Mouse (Mus musculus) urinary bladder, postnatal 14 days (tissue): ENCODE data around the gene Sod1.
"Not testable (repeated sequence)": the region's sequence is repeated elsewhere in the genome, so short reads cannot be mapped to it uniquely, and the experiment has no call there.

Experiments used
- DNase-seq: peaks from one replicate; pipeline ENCODE4 v3.0.0; 2021; ENCODE audit warnings: low spot score

The Sod1 gene

DNA sequence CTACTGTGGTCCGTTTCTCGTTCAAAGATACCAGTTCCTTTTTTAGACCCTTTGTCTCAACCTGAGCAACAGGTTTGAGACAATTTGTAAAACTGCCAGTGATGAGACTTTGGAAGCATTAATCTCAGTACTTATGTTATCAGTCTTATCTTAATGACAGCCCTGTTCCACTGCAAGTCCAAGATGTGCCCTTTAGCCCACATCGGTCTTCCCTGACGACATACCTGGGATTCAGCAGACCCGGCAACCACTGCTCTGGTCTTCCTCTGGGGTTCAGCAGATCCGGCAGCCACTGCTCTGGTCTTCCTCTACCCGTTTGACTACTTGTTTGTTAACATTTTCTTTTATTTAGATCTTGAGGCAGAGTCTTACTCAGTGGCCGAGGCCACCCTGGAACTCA, 8.8 kb upstream of the Sod1 start:
- no peak for DNase-seq

DNA sequence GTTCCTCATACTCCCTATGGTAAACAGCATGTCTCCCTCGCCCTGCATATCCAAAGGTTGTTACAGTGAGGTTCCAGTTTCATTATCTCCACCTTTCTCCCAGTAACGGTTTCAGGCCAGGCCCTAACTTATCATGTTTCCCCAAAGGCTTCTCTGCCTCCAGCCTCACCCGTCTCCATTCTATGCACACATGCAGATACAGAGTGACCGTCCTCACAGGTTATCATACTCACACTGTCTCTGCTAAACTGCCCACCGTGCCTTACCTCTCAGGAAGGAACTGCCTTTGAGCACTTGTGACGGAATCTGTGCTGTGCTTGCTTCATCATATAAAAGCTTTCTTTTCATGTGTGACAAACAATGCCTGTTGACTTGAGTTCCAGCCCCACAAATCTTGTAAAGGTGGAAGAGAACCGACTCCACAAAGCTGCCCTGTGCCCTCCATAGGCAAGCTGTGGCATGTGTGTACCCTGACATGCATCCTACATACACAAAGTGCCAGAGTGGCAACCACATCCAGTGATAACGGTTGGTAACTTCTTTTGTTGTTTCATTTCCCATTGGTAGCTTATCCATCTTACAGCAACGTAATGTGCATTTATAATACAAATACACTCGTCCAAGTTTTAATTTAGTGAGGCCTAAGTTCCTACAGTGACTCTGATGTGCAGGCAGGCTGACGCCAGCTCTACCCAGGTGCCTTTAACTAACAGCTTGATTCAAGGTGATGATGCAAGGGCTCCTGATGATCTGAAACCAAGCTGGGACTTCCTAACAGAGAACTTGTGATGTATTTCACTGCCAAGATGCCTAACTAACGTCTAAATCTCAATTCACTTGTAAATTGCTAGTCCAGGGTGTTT, 6.8 kb upstream of the Sod1 start:
- DNase-seq: no peak

GRCm38 (mm10) chr16:90214731-90215565, 5.6 kb upstream of the Sod1 start:
- DNase-seq: no peak

DNA sequence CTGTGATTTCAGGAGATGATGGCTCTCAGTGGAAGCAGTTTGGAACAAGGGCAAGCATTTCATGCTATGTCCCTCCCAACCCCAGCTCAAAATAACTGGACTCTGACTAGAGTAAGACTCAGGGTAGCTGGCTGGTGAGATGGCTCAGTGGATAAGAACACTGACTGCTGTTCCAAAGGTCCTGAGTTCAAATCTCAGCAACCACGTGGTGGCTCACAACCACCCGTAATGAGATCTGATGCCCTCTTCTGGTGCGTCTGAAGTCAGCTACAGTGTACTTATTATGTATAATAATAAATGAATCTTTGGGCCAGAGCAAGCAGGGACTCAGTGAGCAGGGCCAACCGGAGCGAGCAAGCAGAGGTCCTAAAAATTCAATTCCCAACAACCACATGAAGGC, 4.7 kb upstream of the Sod1 start:
- not testable (repeated sequence) for DNase-seq

- DNase-seq: no peak
Observed at GRCm38 (mm10) chr16:90216414-90216813, 4.1 kb upstream of the Sod1 start.

- no peak for DNase-seq
Observed at GRCm38 (mm10) chr16:90217356-90217755, 3.2 kb upstream of the Sod1 start.

DNA sequence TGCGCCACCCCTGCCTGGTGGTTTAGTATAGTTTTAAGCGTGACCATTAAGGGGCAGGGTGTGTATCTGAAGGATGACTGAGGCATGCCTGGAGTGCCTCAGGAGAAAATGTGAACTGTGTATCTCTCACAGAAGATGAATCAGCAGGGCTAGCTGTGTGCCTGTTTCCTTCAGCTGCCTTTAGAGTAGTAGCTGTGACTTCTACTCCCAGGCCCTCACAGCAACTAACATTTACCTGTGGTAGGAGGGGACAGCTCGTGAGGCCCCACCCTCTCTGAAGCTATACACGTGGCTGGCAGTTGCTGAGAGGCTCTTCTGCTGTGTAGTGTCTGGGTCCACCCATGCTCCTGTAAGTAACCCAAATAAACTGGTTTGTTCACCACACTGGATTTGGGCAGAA, 2.6 kb upstream of the Sod1 start:
- DNase-seq: no peak

- DNase-seq: not testable (repeated sequence)
Observed at GRCm38 (mm10) chr16:90219445-90219844, 1.1 kb upstream of the Sod1 start.

DNA sequence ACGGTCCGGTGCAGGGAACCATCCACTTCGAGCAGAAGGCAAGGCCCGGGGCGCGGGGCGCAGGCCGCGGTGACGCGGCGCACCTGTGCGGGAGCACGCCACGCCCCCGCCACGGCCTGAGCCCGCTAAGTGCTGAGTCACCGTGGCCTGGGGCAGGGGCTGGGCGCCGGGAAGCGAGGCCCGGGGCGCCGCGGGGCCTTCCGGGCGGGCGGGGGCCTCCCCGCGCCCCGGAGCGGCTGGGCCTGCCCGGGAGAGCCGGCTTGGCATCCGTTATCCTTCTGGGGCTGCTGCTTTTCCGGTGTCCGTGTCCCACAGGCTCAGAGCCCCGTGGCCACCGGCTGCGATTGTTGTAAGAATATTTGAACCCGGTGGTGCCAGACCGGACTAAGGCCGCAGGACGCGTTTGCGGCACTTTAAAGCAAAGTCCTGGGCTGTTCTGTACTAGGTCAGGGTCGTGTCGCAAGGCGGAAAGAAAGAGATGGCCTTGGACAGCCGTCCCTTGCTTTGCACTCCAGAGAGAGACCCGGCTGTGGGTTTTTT, 408 bp downstream of the Sod1 start:
- DNase-seq: peak; percentile 67

GRCm38 (mm10) chr16:90221441-90222070, 1.0 kb downstream of the Sod1 start:
- no peak for DNase-seq

- no peak for DNase-seq
Observed at GRCm38 (mm10) chr16:90229897-90230296, 9.3 kb downstream of the Sod1 start.

DNA sequence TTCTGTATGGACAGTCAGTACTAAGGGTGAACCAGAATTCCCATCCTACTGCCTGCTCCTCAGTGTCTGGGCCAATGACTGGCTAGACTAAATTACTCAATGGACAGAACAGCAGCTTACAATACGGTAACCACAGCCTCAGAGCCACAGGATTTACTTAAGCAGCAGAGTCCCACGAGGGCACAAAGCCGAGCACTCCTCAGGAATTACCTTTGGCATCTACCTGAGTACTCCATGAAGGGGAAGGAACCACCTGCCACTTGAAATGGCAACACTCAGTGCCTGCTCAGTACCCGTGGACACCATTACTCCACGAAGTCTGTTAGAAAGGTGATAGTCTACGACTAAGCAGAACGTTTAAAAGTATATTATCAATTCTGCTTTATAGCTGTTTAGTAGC, 10.7 kb downstream of the Sod1 start:
- DNase-seq: no peak

- no peak for DNase-seq
Observed at GRCm38 (mm10) chr16:90233702-90234101, 13.1 kb downstream of the Sod1 start.

DNA sequence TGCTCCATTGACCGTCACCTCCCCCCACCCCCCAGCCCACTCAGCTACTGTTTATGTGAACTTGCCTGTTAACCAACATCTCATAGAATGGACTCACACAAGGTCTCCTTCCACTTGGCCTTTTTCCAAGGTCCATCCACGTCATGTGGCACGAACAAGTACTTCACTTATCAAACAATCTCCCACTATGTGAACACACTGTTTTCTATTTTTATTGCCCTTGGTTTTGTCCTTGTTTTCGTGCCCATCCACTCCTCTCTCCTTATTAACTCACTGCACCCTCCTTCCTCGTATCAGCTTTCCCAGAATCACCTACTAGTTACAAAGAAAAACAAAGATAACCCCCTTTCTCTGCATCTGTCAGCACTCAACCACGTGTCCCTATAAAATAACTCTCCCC, 14.1 kb downstream of the Sod1 start:
- no peak for DNase-seq

- no peak for DNase-seq
Observed at GRCm38 (mm10) chr16:90235188-90235587, 14.6 kb downstream of the Sod1 start.

DNA sequence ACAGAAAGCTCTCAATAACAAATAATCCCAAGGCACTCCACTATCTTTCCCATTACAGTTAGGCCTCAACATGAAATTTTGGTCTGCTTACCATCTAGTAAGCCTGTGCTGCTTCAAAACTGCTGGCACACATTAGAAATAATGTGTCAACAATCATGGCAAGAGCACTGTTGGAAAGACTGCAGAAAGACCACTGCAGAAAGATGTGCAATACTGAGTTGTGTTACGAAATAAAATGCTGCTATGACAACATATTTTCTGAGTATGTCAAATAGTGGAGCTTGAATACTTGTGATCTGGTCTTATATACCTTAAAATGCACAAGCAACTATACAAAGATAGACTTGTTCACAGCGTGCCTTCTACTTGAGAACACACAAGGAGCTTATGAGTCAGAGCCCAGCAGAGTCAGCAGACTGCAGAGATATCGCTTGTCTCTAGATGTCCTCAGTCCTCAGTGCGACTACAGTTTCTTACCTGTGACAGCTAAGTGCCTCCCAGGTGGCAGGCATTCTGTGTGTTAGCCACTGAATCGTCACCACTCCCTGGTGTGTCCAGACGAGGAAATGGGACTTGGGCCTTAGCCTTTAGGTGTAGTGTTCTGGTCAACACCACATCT, 18.7 kb downstream of the Sod1 start:
- DNase-seq: no peak

GRCm38 (mm10) chr16:90241875-90242274, 21.3 kb downstream of the Sod1 start:
- no peak for DNase-seq

GRCm38 (mm10) chr16:90242426-90243304, 22.1 kb downstream of the Sod1 start:
- DNase-seq: no peak

DNA sequence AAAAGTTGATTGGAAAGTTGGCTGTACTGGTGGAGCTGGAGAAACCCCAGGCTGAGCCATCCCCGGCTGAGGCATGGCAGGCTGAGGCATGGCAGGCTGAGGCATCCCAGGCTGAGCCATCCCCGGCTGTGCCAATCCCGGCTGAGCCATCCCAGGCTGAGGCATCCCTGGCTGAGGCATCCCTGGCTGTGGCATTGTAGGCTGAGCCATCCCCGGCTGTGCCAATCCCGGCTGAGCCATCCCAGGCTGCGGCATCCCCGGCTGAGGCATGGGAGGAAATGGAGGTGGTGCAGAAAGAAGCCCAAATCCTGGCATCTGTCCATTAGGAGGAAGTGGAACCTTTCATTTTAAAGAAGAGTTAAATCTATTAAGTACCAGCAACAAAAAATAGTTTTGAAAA, 29.5 kb downstream of the Sod1 start:
- DNase-seq: no peak

- DNase-seq: not testable (repeated sequence)
Observed at GRCm38 (mm10) chr16:90251256-90251655, 30.7 kb downstream of the Sod1 start.

GRCm38 (mm10) chr16:90252521-90252920, 32.0 kb downstream of the Sod1 start:
- DNase-seq: no peak
